Mouse (Mus musculus): ENCODE measurements around the gene Ppp1r15a.

Ppp1r15a gene

GRCm38 (mm10) chr7:45525809-45526473 is at the start of gene Ppp1r15a, which contains the start of gene Plekha4:
Gene Ppp1r15a (minus strand): TSS chr7:45526268.
Gene Plekha4 (plus strand): TSS chr7:45526330.
- peak; percentile 90 for DNase-seq (ENCODE audit: low spot score)

GRCm38 (mm10) chr7:45574472-45575379 is 48.7 kb upstream of the Ppp1r15a start:
- no peak for DNase-seq (ENCODE audit: low spot score)

- DNase-seq (ENCODE audit: low spot score): no peak
These were observed 47.9 kb upstream of the Ppp1r15a start for GRCm38 (mm10) chr7:45573954-45574353.

GRCm38 (mm10) chr7:45571966-45572365 is 45.9 kb upstream of the Ppp1r15a start:
- DNase-seq (ENCODE audit: low spot score): no peak

- no peak for DNase-seq (ENCODE audit: low spot score)
These were observed 44.2 kb upstream of the Ppp1r15a start, which contains the start of gene Bcat2 for GRCm38 (mm10) chr7:45570103-45570741. Gene Bcat2 (plus strand): TSS chr7:45570153.

GRCm38 (mm10) chr7:45568601-45569473 is 42.8 kb upstream of the Ppp1r15a start:
- DNase-seq (ENCODE audit: low spot score): no peak

- DNase-seq (ENCODE audit: low spot score): peak; percentile 61
These were observed 41.9 kb upstream of the Ppp1r15a start for GRCm38 (mm10) chr7:45567780-45568516.

GRCm38 (mm10) chr7:45567112-45567779 is 41.2 kb upstream of the Ppp1r15a start:
- no peak for DNase-seq (ENCODE audit: low spot score)

- DNase-seq (ENCODE audit: low spot score): no peak
These were observed 39.4 kb upstream of the Ppp1r15a start for GRCm38 (mm10) chr7:45565446-45565845.

GRCm38 (mm10) chr7:45564811-45565210 is 38.7 kb upstream of the Ppp1r15a start:
- DNase-seq (ENCODE audit: low spot score): no peak

GRCm38 (mm10) chr7:45561624-45562520 is 35.8 kb upstream of the Ppp1r15a start:
- no peak for DNase-seq (ENCODE audit: low spot score)

GRCm38 (mm10) chr7:45560843-45561623 is 35.0 kb upstream of the Ppp1r15a start:
- DNase-seq (ENCODE audit: low spot score): peak; percentile 61

- no peak for DNase-seq (ENCODE audit: low spot score)
These were observed 34.2 kb upstream of the Ppp1r15a start for GRCm38 (mm10) chr7:45560241-45560640.

GRCm38 (mm10) chr7:45558907-45559306 is 32.8 kb upstream of the Ppp1r15a start:
- DNase-seq (ENCODE audit: low spot score): no peak

- peak; percentile 51 for DNase-seq (ENCODE audit: low spot score)
These were observed 29.7 kb upstream of the Ppp1r15a start for GRCm38 (mm10) chr7:45555787-45556186.

GRCm38 (mm10) chr7:45554744-45555143 is 28.7 kb upstream of the Ppp1r15a start, which contains the start of gene Hsd17b14:
Gene Hsd17b14 (plus strand): TSS chr7:45554893.
- DNase-seq (ENCODE audit: low spot score): no peak

GRCm38 (mm10) chr7:45553990-45554389 is 27.9 kb upstream of the Ppp1r15a start:
- DNase-seq (ENCODE audit: low spot score): no peak

GRCm38 (mm10) chr7:45553519-45553918 is 27.5 kb upstream of the Ppp1r15a start:
- no peak for DNase-seq (ENCODE audit: low spot score)
